Mouse (Mus musculus) heart, embryonic 11.5 days (tissue): ENCODE results near the gene Spef1. TPM values are rescaled to one million over a fixed set of nuclear protein-coding genes. Genes with fewer than 3 reads are reported as not detected.

Experiments used
- ATAC-seq: fragments of 200-750 bp; cut with Nextera tagmentation; replicated peaks from 2 replicates; pipeline ENCODE4 v1.8.0; 2017; ENCODE audit warnings: moderate library complexity; ENCODE audit not compliant: insufficient number of reproducible peaks, low FRiP score, low TSS enrichment
- H3K27ac ChIP-seq: fragments of 300-500 bp; sonication (generic); 2 replicates; pipeline ENCODE4 v1.5.1; 2014; ENCODE audit warnings: mild to moderate bottlenecking, low read depth, low read length
- H3K27me3 ChIP-seq: fragments of 300-500 bp; sonication (generic); 2 replicates; pipeline ENCODE4 v1.6.1; 2014; ENCODE audit warnings: mild to moderate bottlenecking, low read length, mixed read lengths; ENCODE audit not compliant: control insufficient read depth, insufficient read depth
- H3K36me3 ChIP-seq: fragments of 300-500 bp; sonication (generic); 2 replicates; pipeline ENCODE4 v1.6.1; 2014; ENCODE audit warnings: mild to moderate bottlenecking, low read length, moderate library complexity, mixed read lengths; ENCODE audit not compliant: control insufficient read depth, insufficient read depth
- H3K4me1 ChIP-seq: fragments of 300-500 bp; sonication (generic); 2 replicates; pipeline ENCODE4 v1.6.1; 2014; ENCODE audit warnings: low read length; ENCODE audit not compliant: control insufficient read depth, insufficient read depth
- H3K4me2 ChIP-seq: fragments of 300-500 bp; sonication (generic); 2 replicates; pipeline ENCODE4 v1.6.1; 2014; ENCODE audit warnings: mild to moderate bottlenecking, moderate library complexity
- H3K4me3 ChIP-seq: fragments of 300-500 bp; sonication (generic); 2 replicates; pipeline ENCODE4 v1.5.1; 2014; ENCODE audit warnings: low read depth, low read length
- H3K9ac ChIP-seq: fragments of 300-500 bp; sonication (generic); 2 replicates; pipeline ENCODE4 v1.6.1; 2014; ENCODE audit warnings: mild to moderate bottlenecking, low read depth, low read length, moderate library complexity
- H3K9me3 ChIP-seq: fragments of 300-500 bp; sonication (generic); replicated peaks from 2 replicates; pipeline ENCODE4 v1.6.1; 2016; ENCODE audit warnings: low read length; ENCODE audit not compliant: control insufficient read depth
- WGBS: fragments of 180-500 bp; shearing (Covaris S2); extraction: QIAGEN DNeasy Blood & Tissue Kit; methylation state at CpG from one replicate; pipeline ENCODE4 v1.1.7; 2014; ENCODE audit not compliant: insufficient replicate concordance; 5-methylcytosine and 5-hydroxymethylcytosine counted together
- polyA plus RNA-seq: library from polyadenylated mRNA; unstranded; fragments of >200 nt; fragmentation: Nextera tagmentation; extraction: Ambion mirVana; gene quantifications from 2 replicates; pipeline ENCODE4 v1.2.1, GENCODE M21; 2014

Spef1 gene
- polyA plus RNA-seq, 1 experiment from 2014 or later: 1.7 TPM

- no peaks in the 10 kb centered on the region for H3K27me3 ChIP-seq
- no peaks in the 10 kb centered on the region for H3K9me3 ChIP-seq
- H3K9ac ChIP-seq: peak within 1 kb of the TSS; percentile 91
- H3K27ac ChIP-seq: peak within 1 kb of the TSS; percentile 92
- peak within 1 kb of the TSS; percentile 91 for H3K4me2 ChIP-seq
- WGBS: under 1% methylated on average over 54 of the region's 54 CpGs
- peaks cover 28% of the 10 kb centered on the region for H3K4me1 ChIP-seq
- ATAC-seq: peak; percentile 95
- no peaks in the 10 kb centered on the region; the same call in 1 of the 2 replicates for H3K36me3 ChIP-seq
- peak within 1 kb of the TSS; percentile 84 for H3K4me3 ChIP-seq
Measured at GRCm38 (mm10) chr2:131159938-131160581, 27.0 kb downstream of the Spef1 start, which contains the start of gene 1700037H04Rik. Gene 1700037H04Rik (minus strand): TSS chr2:131160081.

GRCm38 (mm10) chr2:131159491-131159910 is 27.6 kb downstream of the Spef1 start:
- Histone ChIP-seq H3K4me2 (peak overlapping the region; percentile 91), H3K36me3 (no peaks in the 10 kb centered on the region; the same call in 1 of the 2 replicates), H3K4me1 (peaks cover 28% of the 10 kb centered on the region), H3K4me3 (peak overlapping the region; percentile 84), H3K9me3 (no peaks in the 10 kb centered on the region), H3K27me3 (no peaks in the 10 kb centered on the region), H3K27ac (peak overlapping the region; percentile 92), H3K9ac (peak overlapping the region; percentile 91)
- WGBS: under 1% methylated on average over 18 of the region's 18 CpGs
- ATAC-seq: peak; percentile 70

GRCm38 (mm10) chr2:131156987-131157386 is 30.1 kb downstream of the Spef1 start:
- H3K27me3 ChIP-seq: no peaks in the 10 kb centered on the region
- no peak overlapping the region for H3K4me3 ChIP-seq
- H3K9ac ChIP-seq: no peak overlapping the region
- no peaks in the 10 kb centered on the region for H3K9me3 ChIP-seq
- no peak overlapping the region for H3K27ac ChIP-seq
- WGBS: 91% methylated on average over 7 of the region's 7 CpGs
- no peak overlapping the region for H3K4me2 ChIP-seq
- H3K4me1 ChIP-seq: peaks cover 28% of the 10 kb centered on the region
- ATAC-seq: no peak
- peaks cover 3% of the 10 kb centered on the region; the same call in 1 of the 2 replicates for H3K36me3 ChIP-seq

GRCm38 (mm10) chr2:131154036-131154435 is 33.0 kb downstream of the Spef1 start:
- no peak for ATAC-seq
- peaks cover 25% of the 10 kb centered on the region for H3K4me1 ChIP-seq
- H3K9me3 ChIP-seq: no peaks in the 10 kb centered on the region
- H3K27me3 ChIP-seq: no peaks in the 10 kb centered on the region
- H3K4me3 ChIP-seq: no peak overlapping the region
- no peak overlapping the region for H3K27ac ChIP-seq
- H3K36me3 ChIP-seq: peaks cover 8% of the 10 kb centered on the region; the same call in 1 of the 2 replicates
- no peak overlapping the region for H3K4me2 ChIP-seq
- 92% methylated on average over 4 of the region's 4 CpGs for WGBS
- H3K9ac ChIP-seq: no peak overlapping the region

GRCm38 (mm10) chr2:131152166-131152730 is 34.8 kb downstream of the Spef1 start:
- H3K9me3 ChIP-seq: no peaks in the 10 kb centered on the region
- WGBS: 78% methylated on average over 7 of the region's 7 CpGs
- no peak overlapping the region for H3K9ac ChIP-seq
- no peak overlapping the region for H3K4me3 ChIP-seq
- H3K36me3 ChIP-seq: peaks cover 12% of the 10 kb centered on the region; the same call in 1 of the 2 replicates
- H3K27ac ChIP-seq: no peak overlapping the region
- H3K4me1 ChIP-seq: peaks cover 19% of the 10 kb centered on the region
- H3K27me3 ChIP-seq: no peaks in the 10 kb centered on the region
- H3K4me2 ChIP-seq: no peak overlapping the region
- peak; percentile 70 for ATAC-seq

GRCm38 (mm10) chr2:131149254-131149578 is 37.9 kb downstream of the Spef1 start:
- ATAC-seq: no peak
- H3K4me2 ChIP-seq: no peak overlapping the region
- H3K27ac ChIP-seq: no peak overlapping the region
- H3K9ac ChIP-seq: no peak overlapping the region
- H3K9me3 ChIP-seq: no peaks in the 10 kb centered on the region
- 92% methylated on average over 3 of the region's 3 CpGs for WGBS
- H3K4me3 ChIP-seq: no peak overlapping the region
- 0 out of 2 replicates have a peak, but pooled peaks cover 8% of the 10 kb centered on the region for H3K4me1 ChIP-seq
- 0 out of 2 replicates have a peak, but pooled peaks cover 2% of the 10 kb centered on the region for H3K27me3 ChIP-seq
- peaks cover 21% of the 10 kb centered on the region for H3K36me3 ChIP-seq

- 0 out of 2 replicates have a peak, but pooled peaks cover 2% of the 10 kb centered on the region for H3K27me3 ChIP-seq
- WGBS: 74% methylated on average over 8 of the region's 8 CpGs
- H3K4me3 ChIP-seq: no peak overlapping the region
- 0 out of 2 replicates have a peak, but pooled peaks cover 8% of the 10 kb centered on the region for H3K4me1 ChIP-seq
- ATAC-seq: no peak
- no peak overlapping the region for H3K9ac ChIP-seq
- no peak overlapping the region for H3K4me2 ChIP-seq
- no peak overlapping the region for H3K27ac ChIP-seq
- H3K36me3 ChIP-seq: peaks cover 21% of the 10 kb centered on the region
- H3K9me3 ChIP-seq: no peaks in the 10 kb centered on the region
Measured at GRCm38 (mm10) chr2:131148353-131149253, 38.5 kb downstream of the Spef1 start.

- H3K36me3 ChIP-seq: peaks cover 18% of the 10 kb centered on the region
- WGBS: 92% methylated on average over 8 of the region's 8 CpGs
- ATAC-seq: no peak
Measured at GRCm38 (mm10) chr2:131147043-131147365, 40.1 kb downstream of the Spef1 start.

More at GRCm38 (mm10) chr2:131147043-131147365, 40.1 kb downstream of the Spef1 start:
- Histone ChIP-seq H3K9ac (no peak overlapping the region), H3K27me3 (0 out of 2 replicates have a peak, but pooled peaks cover 2% of the 10 kb centered on the region), H3K4me3 (no peak overlapping the region), H3K27ac (no peak overlapping the region), H3K9me3 (no peaks in the 10 kb centered on the region), H3K4me1 (peaks cover 14% of the 10 kb centered on the region; the same call in 1 of the 2 replicates), H3K4me2 (no peak overlapping the region)
